Comparison of ENCODE assay signal across 23 mouse cellular contexts in genomic region chr3:138061205-138061911, GRCm38 (mm10). TPM values are rescaled to one million over a fixed set of nuclear protein-coding genes. Genes with fewer than 3 reads are reported as not detected.
DNase-seq lines count a peak whose midpoint lies in the region; ATAC-seq and TF ChIP-seq lines count a peak whose summit lies in the region.
"Had no signal": no experiment of that assay in that cellular context is flagged by ENCODE, and none has a peak within 500 bp of the region (broad histone marks: within the 10 kb centered on the region; RNA-seq: fewer than 3 reads in every experiment).

No protein-coding gene starts in this region.

- H3K36me3 ChIP-seq in heart, adult 2 months (ENCODE audit: control insufficient read depth, insufficient read depth, low read length) = no peaks in the 10 kb centered on the region
- no peaks in the 10 kb centered on the region for H3K36me3 ChIP-seq in heart, embryonic 11.5 days (ENCODE audit: control insufficient read depth, insufficient read depth, low read length)
- H3K36me3 ChIP-seq: embryonic facial prominence, embryonic 12.5 days; forebrain, embryonic 10.5 days; intestine, embryonic 15.5 days; limb, embryonic 13.5 days; liver, embryonic 13.5 days; midbrain, embryonic 12.5 days; neural tube, embryonic 13.5 days had no signal

- DNase-seq in heart, adult 2 months = no peak
- DNase-seq in 3T3-L1 (ENCODE audit: low read depth, low spot score) (peak; percentile 88), NIH3T3 (ENCODE audit: low read depth) (peak; percentile 54)
- peak; percentile 4 for DNase-seq in induced T-regulatory cell, adult 2 months (ENCODE audit: low read depth)
- DNase-seq in layer of hippocampus, postnatal 10 days (ENCODE audit: low spot score in 2 of 2) = no peak
- no peak for DNase-seq in left cerebral cortex, postnatal 36 days (ENCODE audit: low spot score in 2 of 2)
- DNase-seq: cerebellum, adult 9-10 months; kidney, postnatal 36 days; liver, embryonic 13.5 days; lung, embryonic 14.5 days; lung, postnatal 36 days; spleen, adult 18-20 months; thymus, postnatal 36 days had no signal

- no peaks in the 10 kb centered on the region for H3K9me3 ChIP-seq in heart, embryonic 11.5 days (replicated peaks; ENCODE audit: control insufficient read depth, low read length)
- H3K9me3 ChIP-seq: embryonic facial prominence, embryonic 12.5 days; intestine, embryonic 15.5 days; limb, embryonic 13.5 days; liver, embryonic 13.5 days; midbrain, embryonic 12.5 days; neural tube, embryonic 13.5 days had no signal

- no peak for ATAC-seq in heart, embryonic 11.5 days (replicated peaks; ENCODE audit: insufficient number of reproducible peaks, low FRiP score, low TSS enrichment)
- ATAC-seq in inflammation-experienced regulatory T-cells, adult 6 months = no peak
- ATAC-seq: intestine, embryonic 15.5 days had no signal

- no peak for TF ChIP-seq EP300 in heart, adult 2 months (IDR thresholded peaks at IDR 0.05; ENCODE audit: insufficient read depth, low read depth, low read length)

- intact Hi-C loops in heart, adult 2 months (cut with DNase I) = no loop called here
- intact Hi-C loops in left cerebral cortex, postnatal 36 days (cut with DNase I) = no loop called here

- H3K79me2 ChIP-seq in heart, adult 2 months (replicated peaks; ENCODE audit: control insufficient read depth, insufficient read depth, low read length) = no peaks in the 10 kb centered on the region; the same call in 1 of the 2 replicates

- TF ChIP-seq POLR2A in heart, adult 2 months (IDR thresholded peaks at IDR 0.05; ENCODE audit: insufficient read depth, low read depth, low read length) = no peak

- 63% methylated on average over 9 of the region's 9 CpGs for WGBS in heart, adult 2 months
- 70% methylated on average over 9 of the region's 9 CpGs for WGBS in heart, embryonic 11.5 days (ENCODE audit: insufficient replicate concordance)

- H3K4me3 ChIP-seq in heart, adult 2 months = no peak overlapping the region
- no peak overlapping the region for H3K4me3 ChIP-seq in heart, embryonic 11.5 days (ENCODE audit: low read depth, low read length)
- H3K4me3 ChIP-seq: embryonic facial prominence, embryonic 12.5 days; forebrain, embryonic 10.5 days; intestine, embryonic 15.5 days; limb, embryonic 13.5 days; liver, embryonic 13.5 days; midbrain, embryonic 12.5 days; neural tube, embryonic 13.5 days had no signal

- H3K4me2 ChIP-seq in heart, embryonic 11.5 days = no peak overlapping the region
- H3K4me2 ChIP-seq: embryonic facial prominence, embryonic 12.5 days; intestine, embryonic 15.5 days; limb, embryonic 13.5 days; liver, embryonic 13.5 days; lung, embryonic 14.5 days; midbrain, embryonic 12.5 days; neural tube, embryonic 13.5 days had no signal

- TF ChIP-seq CTCF in heart, adult 2 months (IDR thresholded peaks at IDR 0.05) = no peak

- peak overlapping the region; percentile 75 for H3K27ac ChIP-seq in heart, adult 2 months
- H3K27ac ChIP-seq in heart, embryonic 11.5 days (ENCODE audit: low read depth, low read length) = no peak overlapping the region
- H3K27ac ChIP-seq: embryonic facial prominence, embryonic 12.5 days; forebrain, embryonic 10.5 days; intestine, embryonic 15.5 days; limb, embryonic 13.5 days; liver, embryonic 13.5 days; midbrain, embryonic 12.5 days; neural tube, embryonic 13.5 days had no signal

- H3K27me3 ChIP-seq in heart, adult 2 months (ENCODE audit: control insufficient read depth, insufficient read depth, low read length) = no peaks in the 10 kb centered on the region
- H3K27me3 ChIP-seq in heart, embryonic 11.5 days (ENCODE audit: control insufficient read depth, insufficient read depth, low read length) = no peaks in the 10 kb centered on the region
- H3K27me3 ChIP-seq: embryonic facial prominence, embryonic 12.5 days; intestine, embryonic 15.5 days; limb, embryonic 13.5 days; liver, embryonic 13.5 days; midbrain, embryonic 12.5 days; neural tube, embryonic 13.5 days had no signal

- no peak overlapping the region for H3K9ac ChIP-seq in heart, adult 2 months (ENCODE audit: low read depth, low read length)
- no peak overlapping the region for H3K9ac ChIP-seq in heart, embryonic 11.5 days (ENCODE audit: low read depth, low read length)
- H3K9ac ChIP-seq: embryonic facial prominence, embryonic 12.5 days; intestine, embryonic 15.5 days; limb, embryonic 13.5 days; liver, embryonic 13.5 days; lung, embryonic 14.5 days; midbrain, embryonic 12.5 days; neural tube, embryonic 13.5 days had no signal

- peaks cover 7% of the 10 kb centered on the region for H3K4me1 ChIP-seq in heart, adult 2 months (ENCODE audit: control insufficient read depth, insufficient read depth, low read length)
- H3K4me1 ChIP-seq in heart, embryonic 11.5 days (ENCODE audit: control insufficient read depth, insufficient read depth, low read length) = peaks cover 40% of the 10 kb centered on the region
- H3K4me1 ChIP-seq: liver, embryonic 13.5 days had no signal

RNA-seq across cellular contexts. Expression of gene 1110002E22Rik, which starts 3.5 kb away (rescaled TPM):
- total RNA-seq in heart, adult 2 months (2021) = 10 to 100 TPM; 48.1 to 48.8 TPM
- 14.7 and 22.9 TPM in 2 replicates for polyA plus RNA-seq in heart, adult 2 months (2012; rRNA removed)
- 6.3 and 8.3 TPM in 2 replicates for polyA plus RNA-seq in heart, embryonic 11.5 days (2014; fragmentation: Nextera tagmentation; extraction: Ambion mirVana)
- total RNA-seq in layer of hippocampus, postnatal 10 days (2021) = 1 to 10 TPM; 1.3 TPM
- polyA plus RNA-seq in inflammation-experienced regulatory T-cells, adult 6 months (2017; shearing (Covaris generic)) = not detected
- total RNA-seq in left cerebral cortex, postnatal 36 days (2021) = 1 to 10 TPM; 2.1 to 2.8 TPM

RNA-seq across cellular contexts. Expression of gene Gm5105, which starts 5.8 kb away (rescaled TPM):
- total RNA-seq in heart, adult 2 months (2021) = 1 to 10 TPM in 1 of 2 experiments, under 1 TPM in 1; 0.77 to 1.4 TPM
- 1.4 and 2.0 TPM in 2 replicates for polyA plus RNA-seq in heart, adult 2 months (2012; rRNA removed)
- 0.89 TPM in 1 of 2 replicates, not detected in the other for polyA plus RNA-seq in heart, embryonic 11.5 days (2014; fragmentation: Nextera tagmentation; extraction: Ambion mirVana)
- under 1 TPM in 1 of 2 experiments, not detected in 1; 0.20 TPM for total RNA-seq in layer of hippocampus, postnatal 10 days (2021)
- not detected for polyA plus RNA-seq in inflammation-experienced regulatory T-cells, adult 6 months (2017; shearing (Covaris generic))
- under 1 TPM in 1 of 2 experiments, not detected in 1; 0.20 TPM for total RNA-seq in left cerebral cortex, postnatal 36 days (2021)
- total RNA-seq: left cerebral cortex, postnatal 10 days had no signal
- polyA plus RNA-seq: embryonic facial prominence, embryonic 12.5 days; forebrain, embryonic 10.5 days; hindbrain, embryonic 11.5 days; liver, embryonic 13.5 days; lung, embryonic 14.5 days; midbrain, embryonic 12.5 days had no signal

Comparison
In these comparisons a context has a peak if more than half of its experiments do, and no peak if none do; other contexts are left out.
1. DNase-seq: peak in 3T3-L1 (single experiment), NIH3T3 (single experiment) and induced T-regulatory cell, adult 2 months (single experiment); none in heart, adult 2 months (0 of 2), layer of hippocampus, postnatal 10 days (0 of 2) and left cerebral cortex, postnatal 36 days (0 of 2).
2. RNA of gene 1110002E22Rik, which starts 3.5 kb away (total RNA-seq): 48.1 to 48.8 TPM in heart, adult 2 months; 2.1 to 2.8 TPM in left cerebral cortex, postnatal 36 days and 1.3 TPM in layer of hippocampus, postnatal 10 days; every median in the first group is over 10 times any median in the second.